ENCODE assay signal across 8 mouse cellular contexts in the genomic region with DNA sequence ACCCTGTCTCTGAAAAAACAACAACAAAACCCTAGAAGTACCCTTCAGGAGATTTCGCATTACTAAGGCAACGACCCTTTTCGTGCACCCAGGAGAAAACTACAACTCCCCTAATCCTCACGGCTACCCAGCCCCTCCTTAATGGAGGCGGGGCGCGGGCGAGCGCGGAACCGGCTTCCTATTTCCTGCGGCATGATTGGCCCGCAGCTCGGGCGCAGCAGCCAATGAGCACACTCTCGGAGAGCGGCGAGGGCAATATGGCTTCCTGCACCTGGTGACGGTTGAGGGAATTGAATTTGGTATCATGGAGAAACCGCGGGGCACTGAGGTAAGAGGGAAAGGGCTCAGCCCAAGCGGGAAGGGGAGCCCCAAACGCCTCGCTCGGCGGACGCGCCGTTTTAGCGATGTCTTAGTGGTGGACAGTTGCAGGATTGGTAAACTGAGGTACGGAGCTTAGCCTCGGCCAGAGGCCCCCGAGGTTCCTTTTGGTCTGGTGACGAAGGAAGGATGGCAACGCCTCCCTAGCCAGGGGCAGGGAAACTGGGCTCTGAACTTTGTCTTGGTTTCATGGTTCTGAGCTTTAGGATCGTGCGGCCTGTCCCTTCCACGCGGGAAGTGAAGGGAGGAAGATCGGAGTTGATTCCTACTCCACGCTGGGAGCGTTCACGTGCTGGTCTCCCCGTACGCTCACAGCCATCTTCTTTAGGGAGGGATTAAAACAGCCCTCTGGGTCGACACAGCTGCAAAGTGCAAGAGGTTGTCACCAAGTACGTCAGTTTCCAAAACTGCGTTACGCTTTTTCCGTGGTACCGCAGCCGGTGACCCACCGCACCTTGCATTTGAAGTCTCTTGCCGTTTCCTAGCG. TPM values are rescaled to one million over a fixed set of nuclear protein-coding genes. Genes with fewer than 3 reads are reported as not detected.
A peak's percentile ranks its signal among the peaks of the same experiment; 100 is the strongest.
DNase-seq lines count a peak whose midpoint lies in the region; ATAC-seq and TF ChIP-seq lines count a peak whose summit lies in the region.

Gene L3mbtl2 (plus strand): TSS at position 193 of the 865 bp plus-strand sequence.

- 0 out of 2 replicates have a peak, but pooled peaks have one; percentile 30 for TF ChIP-seq CTCF in kidney, adult 2 months (conservative IDR thresholded peaks at IDR 0.05; ENCODE audit: insufficient read depth, insufficient read length, low read depth, low read length)
- TF ChIP-seq CTCF in spleen, adult 2 months (IDR thresholded peaks at IDR 0.05; ENCODE audit: extremely low read depth, insufficient read depth, insufficient read length, insufficient replicate concordance) = no peak

- H3K4me1 ChIP-seq in embryonic facial prominence, embryonic 13.5 days = peaks cover 10% of the 10 kb centered on the region
- peaks cover 2% of the 10 kb centered on the region; the same call in 1 of the 2 replicates for H3K4me1 ChIP-seq in kidney, adult 2 months (ENCODE audit: control insufficient read depth, insufficient read depth, low read length)
- peaks cover 8% of the 10 kb centered on the region for H3K4me1 ChIP-seq in limb, embryonic 12.5 days (replicated peaks)
- peaks cover 9% of the 10 kb centered on the region for H3K4me1 ChIP-seq in midbrain, embryonic 15.5 days
- peaks cover 5% of the 10 kb centered on the region; the same call in 1 of the 2 replicates for H3K4me1 ChIP-seq in spleen, adult 2 months (ENCODE audit: control insufficient read depth, insufficient read depth, insufficient read length)

- H3K4me2 ChIP-seq in embryonic facial prominence, embryonic 13.5 days = peak within 1 kb of the TSS; percentile 87
- peak within 1 kb of the TSS; percentile 71 for H3K4me2 ChIP-seq in limb, embryonic 12.5 days
- H3K4me2 ChIP-seq in midbrain, embryonic 15.5 days = peak within 1 kb of the TSS; percentile 82

- H3K4me3 ChIP-seq in embryonic facial prominence, embryonic 13.5 days = peak within 1 kb of the TSS; percentile 91
- peak within 1 kb of the TSS; percentile 64 for H3K4me3 ChIP-seq in kidney, adult 2 months (ENCODE audit: insufficient read depth, low read depth, low read length)
- peak within 1 kb of the TSS; percentile 82 for H3K4me3 ChIP-seq in limb, embryonic 12.5 days (replicated peaks)
- peak within 1 kb of the TSS; percentile 74 for H3K4me3 ChIP-seq in midbrain, embryonic 15.5 days
- peak within 1 kb of the TSS; percentile 95 for H3K4me3 ChIP-seq in spleen, adult 2 months (ENCODE audit: extremely low read depth, insufficient read depth, insufficient read length)

- H3K36me3 ChIP-seq in embryonic facial prominence, embryonic 13.5 days = peaks cover 20% of the 10 kb centered on the region
- no peaks in the 10 kb centered on the region for H3K36me3 ChIP-seq in kidney, adult 2 months (ENCODE audit: control insufficient read depth, insufficient read depth, low read length)
- H3K36me3 ChIP-seq in limb, embryonic 12.5 days = peaks cover 22% of the 10 kb centered on the region
- peaks cover 8% of the 10 kb centered on the region for H3K36me3 ChIP-seq in midbrain, embryonic 15.5 days (replicated peaks)
- peaks cover 4% of the 10 kb centered on the region for H3K36me3 ChIP-seq in spleen, adult 2 months (ENCODE audit: control insufficient read depth, insufficient read depth, low read length)

- under 1% methylated on average over 55 of the region's 55 CpGs for WGBS in embryonic facial prominence, embryonic 13.5 days
- WGBS in kidney, adult 2 months = under 1% methylated on average over 55 of the region's 55 CpGs
- under 1% methylated on average over 55 of the region's 55 CpGs for WGBS in limb, embryonic 12.5 days
- under 1% methylated on average over 55 of the region's 55 CpGs for WGBS in midbrain, embryonic 15.5 days
- under 1% methylated on average over 55 of the region's 55 CpGs for WGBS in spleen, adult 2 months

- no peaks in the 10 kb centered on the region for H3K9me3 ChIP-seq in embryonic facial prominence, embryonic 13.5 days
- H3K9me3 ChIP-seq in limb, embryonic 12.5 days = no peaks in the 10 kb centered on the region
- no peaks in the 10 kb centered on the region for H3K9me3 ChIP-seq in midbrain, embryonic 15.5 days

- DNase-seq in 3134 (ENCODE audit: extremely low read depth, insufficient read length, low spot score) = peak; percentile 89
- DNase-seq in adrenal gland, postnatal 36 days = peak; percentile 94 to 96
- DNase-seq in heart, adult 18-20 months = peak; percentile 93 to 95
- DNase-seq in kidney, adult 2 months = peak; percentile 96
- DNase-seq in spleen, adult 2 months (ENCODE audit: low read depth in 1 of 2, low spot score in 2 of 2) = peak; percentile 72 to 90

- no peak for TF ChIP-seq POLR2A in kidney, adult 2 months (IDR thresholded peaks at IDR 0.05; ENCODE audit: low read depth, low read length)
- no peak; the same call in 1 of the 2 replicates for TF ChIP-seq POLR2A in spleen, adult 2 months (IDR thresholded peaks at IDR 0.05; ENCODE audit: low read depth, low read length)

- ATAC-seq in embryonic facial prominence, embryonic 13.5 days (ENCODE audit: insufficient number of reproducible peaks, insufficient read depth, low FRiP score, low TSS enrichment, low read depth) = peak; percentile 98
- peak; percentile 93 for ATAC-seq in limb, embryonic 12.5 days (ENCODE audit: insufficient number of reproducible peaks, insufficient read depth, low FRiP score, low TSS enrichment, low read depth)
- peak; percentile 99 for ATAC-seq in midbrain, embryonic 15.5 days (replicated peaks)

- peak within 1 kb of the TSS; percentile 81 for H3K9ac ChIP-seq in embryonic facial prominence, embryonic 13.5 days
- peak within 1 kb of the TSS; percentile 70 for H3K9ac ChIP-seq in limb, embryonic 12.5 days (replicated peaks)
- H3K9ac ChIP-seq in midbrain, embryonic 15.5 days = peak within 1 kb of the TSS; percentile 67

- no peaks in the 10 kb centered on the region for H3K27me3 ChIP-seq in embryonic facial prominence, embryonic 13.5 days
- H3K27me3 ChIP-seq in kidney, adult 2 months (replicated peaks; ENCODE audit: control insufficient read depth, insufficient read depth, low read length) = no peaks in the 10 kb centered on the region
- H3K27me3 ChIP-seq in limb, embryonic 12.5 days = no peaks in the 10 kb centered on the region
- H3K27me3 ChIP-seq in midbrain, embryonic 15.5 days (replicated peaks) = no peaks in the 10 kb centered on the region
- H3K27me3 ChIP-seq in spleen, adult 2 months (ENCODE audit: control insufficient read depth, insufficient read depth, low read length) = no peaks in the 10 kb centered on the region

- peak within 1 kb of the TSS; percentile 39; the same call in 1 of the 2 replicates for H3K27ac ChIP-seq in embryonic facial prominence, embryonic 13.5 days
- no peak within 1 kb of the TSS for H3K27ac ChIP-seq in kidney, adult 2 months (ENCODE audit: insufficient read depth, low read depth, low read length)
- peak within 1 kb of the TSS; percentile 29 for H3K27ac ChIP-seq in limb, embryonic 12.5 days
- H3K27ac ChIP-seq in midbrain, embryonic 15.5 days = peak within 1 kb of the TSS; percentile 65
- no peak within 1 kb of the TSS for H3K27ac ChIP-seq in spleen, adult 2 months (ENCODE audit: insufficient read depth, low read length)

RNA-seq across cellular contexts. Expression of gene L3mbtl2, which starts in this region (rescaled TPM):
- 10 to 100 TPM; 15.5 to 17.7 TPM for total RNA-seq in adrenal gland, postnatal 36 days (2021)
- polyA plus RNA-seq in embryonic facial prominence, embryonic 13.5 days (2015; fragmentation: Nextera tagmentation; extraction: Ambion mirVana) = 20.1 and 20.7 TPM in 2 replicates
- 10 to 100 TPM; 11.9 to 14.1 TPM for total RNA-seq in heart, adult 18-20 months (2021)
- polyA plus RNA-seq in kidney, adult 2 months (2012; rRNA removed) = 14.2 and 14.7 TPM in 2 replicates
- 25.5 and 25.6 TPM in 2 replicates for polyA plus RNA-seq in limb, embryonic 12.5 days (2016; fragmentation: Nextera tagmentation; extraction: Ambion mirVana)
- polyA plus RNA-seq in midbrain, embryonic 15.5 days (2015; fragmentation: Nextera tagmentation; extraction: Ambion mirVana) = 31.5 and 32.1 TPM in 2 replicates
- polyA plus RNA-seq in spleen, adult 2 months (2012; rRNA removed) = 14.9 and 16.3 TPM in 2 replicates

Comparison
In these comparisons a context has a peak if more than half of its experiments do, and no peak if none do; other contexts are left out.
1. H3K27ac ChIP-seq: peak in embryonic facial prominence, embryonic 13.5 days (single experiment), limb, embryonic 12.5 days (single experiment) and midbrain, embryonic 15.5 days (single experiment); none in kidney, adult 2 months (single experiment) and spleen, adult 2 months (single experiment).
2. Peak in every context shown above with its lines, with median percentiles within 50 percentile points of each other: DNase-seq, ATAC-seq, H3K4me2 ChIP-seq, H3K4me3 ChIP-seq and H3K9ac ChIP-seq.